Comparison of ENCODE assay signal across 13 mouse cellular contexts in the genomic region with DNA sequence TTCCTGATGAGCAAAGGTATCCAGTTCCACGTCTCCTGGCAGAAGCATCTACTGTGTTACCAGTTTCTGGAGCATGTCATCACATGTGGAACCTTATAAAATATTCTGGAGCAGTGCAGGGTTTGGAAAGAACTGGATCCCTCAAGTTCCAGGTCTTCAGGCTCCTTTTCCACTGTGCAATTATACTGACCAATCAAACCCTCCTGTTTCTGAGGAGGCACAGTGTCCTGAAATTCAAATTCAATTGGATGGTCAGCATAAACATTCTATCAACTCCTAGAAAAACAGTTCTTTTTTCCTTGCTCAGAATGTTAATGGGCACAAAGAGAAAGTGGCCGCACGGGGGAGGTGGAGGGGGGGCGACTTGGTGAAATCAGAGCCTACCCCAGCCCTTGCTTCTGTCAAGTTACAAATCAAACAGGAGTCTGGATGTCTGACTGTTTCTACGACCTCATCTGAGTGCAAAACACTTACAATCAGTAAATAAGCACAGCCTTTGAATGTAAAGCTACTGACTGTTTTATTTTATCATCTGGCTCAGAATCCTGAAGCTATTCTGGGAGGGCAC.
A peak's percentile ranks its signal among the peaks of the same experiment; 100 is the strongest.
DNase-seq lines count a peak whose midpoint lies in the region; ATAC-seq and TF ChIP-seq lines count a peak whose summit lies in the region.
"Had no signal": no experiment of that assay in that cellular context is flagged by ENCODE, and none has a peak within 500 bp of the region (broad histone marks: within the 10 kb centered on the region; RNA-seq: fewer than 3 reads in every experiment).

No protein-coding gene starts in this region.

- H3K36me3 ChIP-seq in kidney, embryonic 14.5 days (ENCODE audit: control insufficient read depth, insufficient read depth, low read length) = no peaks in the 10 kb centered on the region
- H3K36me3 ChIP-seq in kidney, adult 2 months (ENCODE audit: control insufficient read depth, insufficient read depth, low read length) = no peaks in the 10 kb centered on the region
- H3K36me3 ChIP-seq in embryonic facial prominence, embryonic 11.5 days (replicated peaks; ENCODE audit: control insufficient read depth, insufficient read depth, low read depth, low read length) = no peaks in the 10 kb centered on the region
- no peaks in the 10 kb centered on the region for H3K36me3 ChIP-seq in limb, embryonic 13.5 days
- H3K36me3 ChIP-seq: forebrain, embryonic 12.5 days; neural tube, embryonic 15.5 days had no signal

- no peaks in the 10 kb centered on the region for H3K9me3 ChIP-seq in kidney, embryonic 14.5 days (ENCODE audit: control insufficient read depth, low read length)
- no peaks in the 10 kb centered on the region for H3K9me3 ChIP-seq in embryonic facial prominence, embryonic 11.5 days (replicated peaks; ENCODE audit: control insufficient read depth, low read length)
- H3K9me3 ChIP-seq in limb, embryonic 13.5 days = no peaks in the 10 kb centered on the region
- H3K9me3 ChIP-seq: forebrain, embryonic 12.5 days; neural tube, embryonic 15.5 days had no signal

- peak overlapping the region; percentile 48; the same call in 1 of the 2 replicates for H3K27ac ChIP-seq in kidney, embryonic 14.5 days (ENCODE audit: low read depth, low read length)
- no peak overlapping the region for H3K27ac ChIP-seq in kidney, adult 2 months (ENCODE audit: insufficient read depth, low read depth, low read length)
- H3K27ac ChIP-seq in embryonic facial prominence, embryonic 11.5 days (replicated peaks; ENCODE audit: low read depth, low read length) = peak overlapping the region; percentile 59; the same call in 1 of the 2 replicates
- peak overlapping the region; percentile 28; the same call in 1 of the 2 replicates for H3K27ac ChIP-seq in limb, embryonic 13.5 days
- H3K27ac ChIP-seq: forebrain, embryonic 12.5 days; macrophage; neural tube, embryonic 15.5 days had no signal

- TF ChIP-seq CTCF in kidney, adult 2 months (conservative IDR thresholded peaks at IDR 0.05; ENCODE audit: insufficient read depth, insufficient read length, low read depth, low read length) = no peak

- H3K4me2 ChIP-seq in kidney, embryonic 14.5 days (replicated peaks; ENCODE audit: low read depth, low read length) = 0 out of 2 replicates have a peak overlapping the region, but pooled peaks have one; percentile 1
- no peak overlapping the region for H3K4me2 ChIP-seq in embryonic facial prominence, embryonic 11.5 days (ENCODE audit: low read depth, low read length)
- peak overlapping the region; percentile 14; the same call in 1 of the 2 replicates for H3K4me2 ChIP-seq in limb, embryonic 13.5 days (replicated peaks)
- H3K4me2 ChIP-seq: forebrain, embryonic 12.5 days; neural tube, embryonic 15.5 days had no signal

- 16% methylated on average over 5 of the region's 5 CpGs for WGBS in kidney, embryonic 14.5 days
- WGBS in kidney, adult 2 months = 11% methylated on average over 5 of the region's 5 CpGs
- WGBS in embryonic facial prominence, embryonic 11.5 days = 24% methylated on average over 5 of the region's 5 CpGs
- 15% methylated on average over 5 of the region's 5 CpGs for WGBS in limb, embryonic 13.5 days

- TF ChIP-seq POLR2A in kidney, adult 2 months (IDR thresholded peaks at IDR 0.05; ENCODE audit: low read depth, low read length) = no peak

- no peaks in the 10 kb centered on the region for H3K27me3 ChIP-seq in kidney, embryonic 14.5 days (ENCODE audit: control insufficient read depth, insufficient read depth, low read length)
- no peaks in the 10 kb centered on the region for H3K27me3 ChIP-seq in kidney, adult 2 months (replicated peaks; ENCODE audit: control insufficient read depth, insufficient read depth, low read length)
- H3K27me3 ChIP-seq in embryonic facial prominence, embryonic 11.5 days (ENCODE audit: control insufficient read depth, insufficient read depth, low read length) = no peaks in the 10 kb centered on the region
- H3K27me3 ChIP-seq in limb, embryonic 13.5 days = no peaks in the 10 kb centered on the region
- H3K27me3 ChIP-seq: forebrain, embryonic 12.5 days; neural tube, embryonic 15.5 days had no signal

- no peak for DNase-seq in kidney, adult 2 months
- DNase-seq in embryo, embryonic 10 days (ENCODE audit: low spot score) = peak; percentile 21
- peak; percentile 68 for DNase-seq in embryonic facial prominence, embryonic 11.5 days (ENCODE audit: low spot score)
- no peak for DNase-seq in MN1 (ENCODE audit: low spot score)
- DNase-seq in right cerebral cortex, postnatal 14 days = no peak
- DNase-seq in thymus, postnatal 0 days (ENCODE audit: low spot score) = no peak
- DNase-seq: cerebellum, postnatal 36 days; gastrocnemius, postnatal 25 days had no signal

- H3K4me3 ChIP-seq in kidney, embryonic 14.5 days (ENCODE audit: low read length) = no peak overlapping the region
- H3K4me3 ChIP-seq in kidney, adult 2 months (ENCODE audit: insufficient read depth, low read depth, low read length) = no peak overlapping the region
- H3K4me3 ChIP-seq in embryonic facial prominence, embryonic 11.5 days (ENCODE audit: low read depth, low read length) = no peak overlapping the region
- no peak overlapping the region for H3K4me3 ChIP-seq in limb, embryonic 13.5 days
- H3K4me3 ChIP-seq: forebrain, embryonic 12.5 days; neural tube, embryonic 15.5 days had no signal

- no peak overlapping the region for H3K9ac ChIP-seq in kidney, embryonic 14.5 days (ENCODE audit: low read depth, low read length)
- no peak overlapping the region for H3K9ac ChIP-seq in embryonic facial prominence, embryonic 11.5 days (replicated peaks; ENCODE audit: low read length)
- H3K9ac ChIP-seq in limb, embryonic 13.5 days = 0 out of 2 replicates have a peak overlapping the region, but pooled peaks have one; percentile 25
- H3K9ac ChIP-seq: forebrain, embryonic 12.5 days; neural tube, embryonic 15.5 days had no signal

- peak; percentile 92 for ATAC-seq in kidney, embryonic 14.5 days (ENCODE audit: low FRiP score, low TSS enrichment)
- 0 out of 2 replicates have a peak, but pooled peaks have one; percentile 29 for ATAC-seq in embryonic facial prominence, embryonic 11.5 days (replicated peaks; ENCODE audit: insufficient number of reproducible peaks, low FRiP score, low TSS enrichment, low read depth)
- no peak for ATAC-seq in limb, embryonic 13.5 days (ENCODE audit: low FRiP score, low read depth)

- peaks cover 17% of the 10 kb centered on the region for H3K4me1 ChIP-seq in kidney, embryonic 14.5 days (ENCODE audit: control insufficient read depth, insufficient read depth, low read length)
- no peaks in the 10 kb centered on the region for H3K4me1 ChIP-seq in kidney, adult 2 months (ENCODE audit: control insufficient read depth, insufficient read depth, low read length)
- peaks cover 3% of the 10 kb centered on the region; the same call in 1 of the 2 replicates for H3K4me1 ChIP-seq in embryonic facial prominence, embryonic 11.5 days (ENCODE audit: control insufficient read depth, insufficient read depth, low read length)
- H3K4me1 ChIP-seq in limb, embryonic 13.5 days = peaks cover 24% of the 10 kb centered on the region
- H3K4me1 ChIP-seq: forebrain, embryonic 12.5 days had no signal

Comparison
In these comparisons a context has a peak if more than half of its experiments do, and no peak if none do; other contexts are left out.
1. DNase-seq: peak in embryo, embryonic 10 days (single experiment) and embryonic facial prominence, embryonic 11.5 days (single experiment); none in kidney, adult 2 months (single experiment), MN1 (single experiment), right cerebral cortex, postnatal 14 days (single experiment) and thymus, postnatal 0 days (single experiment).